Mouse (Mus musculus) C2C12 (cell line): ENCODE measurements around the gene Hoxb13. TPM values are rescaled to one million over a fixed set of nuclear protein-coding genes. Genes with fewer than 3 reads are reported as not detected.

Experiments
- H3K27me3 ChIP-seq: one replicate; pipeline ENCODE4 v1.6.1; 2011; ENCODE audit not compliant: control insufficient read depth, insufficient read depth, insufficient read length
- H3K36me3 ChIP-seq: one replicate; pipeline ENCODE4 v1.6.1; 2011; ENCODE audit not compliant: control insufficient read depth, insufficient read depth
- H3K4me3 ChIP-seq: one replicate; pipeline ENCODE4 v1.5.1; 2011; ENCODE audit warnings: mild to moderate bottlenecking, control low read depth; ENCODE audit not compliant: poor library complexity, insufficient read depth, severe bottlenecking
- H3K79me2 ChIP-seq: one replicate; pipeline ENCODE4 v1.6.1; 2011; ENCODE audit not compliant: control insufficient read depth, insufficient read depth
- H3K79me3 ChIP-seq: one replicate; pipeline ENCODE4 v1.6.1; 2011; ENCODE audit warnings: low read depth, control low read depth
- H3ac ChIP-seq: one replicate; pipeline ENCODE3; 2011; ENCODE audit warnings: low read depth; ENCODE audit not compliant: control insufficient read depth, insufficient read length
- CEBPB ChIP-seq: IDR thresholded peaks from one replicate; pipeline ENCODE4 v1.6.1; 2011; ENCODE audit warnings: low read depth, mild to moderate bottlenecking, control low read depth, moderate library complexity
- CTCF ChIP-seq: IDR thresholded peaks from one replicate; pipeline ENCODE4 v1.5.1; 2011; ENCODE audit not compliant: control insufficient read depth, insufficient read depth, insufficient read length
- FOSL1 ChIP-seq: IDR thresholded peaks from one replicate; pipeline ENCODE4 v1.8.0; 2011; ENCODE audit warnings: mild to moderate bottlenecking, low read length; ENCODE audit not compliant: poor library complexity, insufficient read depth, severe bottlenecking
- MAX ChIP-seq: IDR thresholded peaks from one replicate; pipeline ENCODE4 v1.6.1; 2011; ENCODE audit warnings: mild to moderate bottlenecking, control low read depth
- MYOD1 ChIP-seq: IDR thresholded peaks from one replicate; pipeline ENCODE4 v1.6.1; 2011; ENCODE audit warnings: low read depth; ENCODE audit not compliant: control insufficient read depth, insufficient read length
- MYOG ChIP-seq: IDR thresholded peaks from one replicate; pipeline ENCODE4 v1.6.1; 2011; ENCODE audit not compliant: control insufficient read depth, insufficient read length; ENCODE audit errors: extremely low read depth
- USF1 ChIP-seq: IDR thresholded peaks from one replicate; pipeline ENCODE4 v1.6.1; 2011; ENCODE audit warnings: low read depth, mild to moderate bottlenecking, control low read depth, moderate library complexity
- polyA plus RNA-seq: library from polyadenylated mRNA; unstranded; fragments of >200 nt; fragmentation: generic; extraction: Trizol; gene quantifications from one replicate; pipeline ENCODE4 v1.2.1, GENCODE M21; 2012; ENCODE audit warnings: missing spikeins

Hoxb13 gene
- polyA plus RNA-seq, 1 experiment: 0.09 TPM

- H3K79me2 ChIP-seq: no peaks in the 10 kb centered on the region
- TF ChIP-seq MYOG (no peak), CTCF (no peak), USF1 (no peak), CEBPB (no peak), FOSL1 (no peak), MYOD1 (no peak), MAX (no peak)
- no peak overlapping the region for H3K4me3 ChIP-seq
- no peak overlapping the region for H3ac ChIP-seq
- H3K36me3 ChIP-seq: no peaks in the 10 kb centered on the region
- H3K79me3 ChIP-seq: no peaks in the 10 kb centered on the region
- peaks cover 24% of the 10 kb centered on the region for H3K27me3 ChIP-seq
These were observed 29.7 kb downstream of the Hoxb13 start for GRCm38 (mm10) chr11:96223813-96224212.

GRCm38 (mm10) chr11:96227676-96228075, 33.6 kb downstream of the Hoxb13 start:
- TF ChIP-seq MAX: no peak
- no peak for TF ChIP-seq CTCF
- no peak for TF ChIP-seq USF1
- TF ChIP-seq MYOD1: no peak
- no peak for TF ChIP-seq MYOG
- TF ChIP-seq FOSL1: no peak
- no peak for TF ChIP-seq CEBPB
- Histone ChIP-seq H3ac (no peak overlapping the region), H3K27me3 (peaks cover 37% of the 10 kb centered on the region), H3K79me2 (no peaks in the 10 kb centered on the region), H3K79me3 (no peaks in the 10 kb centered on the region), H3K4me3 (no peak overlapping the region), H3K36me3 (no peaks in the 10 kb centered on the region)

GRCm38 (mm10) chr11:96234906-96235305, 40.8 kb downstream of the Hoxb13 start:
- Histone ChIP-seq H3K79me2 (no peaks in the 10 kb centered on the region), H3K36me3 (no peaks in the 10 kb centered on the region), H3ac (no peak overlapping the region), H3K79me3 (no peaks in the 10 kb centered on the region), H3K27me3 (peaks cover 27% of the 10 kb centered on the region), H3K4me3 (no peak overlapping the region)
- TF ChIP-seq MYOG: no peak
- TF ChIP-seq CTCF: peak; percentile 84
- no peak for TF ChIP-seq MYOD1
- TF ChIP-seq USF1: no peak

- no peaks in the 10 kb centered on the region for H3K79me2 ChIP-seq
- TF ChIP-seq CTCF: peak; percentile 54
- no peak for TF ChIP-seq USF1
- no peaks in the 10 kb centered on the region for H3K36me3 ChIP-seq
- no peaks in the 10 kb centered on the region for H3K79me3 ChIP-seq
- no peak overlapping the region for H3ac ChIP-seq
- H3K4me3 ChIP-seq: no peak overlapping the region
- peaks cover 16% of the 10 kb centered on the region for H3K27me3 ChIP-seq
These were observed 46.1 kb downstream of the Hoxb13 start for GRCm38 (mm10) chr11:96240211-96240610.

Other genes with a start within 250 kb of the Hoxb13 start
- 0.74 TPM for gene Igf2bp1, start 188.4 kb upstream of the Hoxb13 start, polyA plus RNA-seq
- not detected for gene Gip, start 169.8 kb upstream of the Hoxb13 start, polyA plus RNA-seq
- gene Snf8, start 159.4 kb upstream of the Hoxb13 start, polyA plus RNA-seq: 106 TPM
- gene Ube2z, start 128.9 kb upstream of the Hoxb13 start, polyA plus RNA-seq: 73.0 TPM
- 857 TPM for gene Atp5g1, start 118.6 kb upstream of the Hoxb13 start, polyA plus RNA-seq
- gene Calcoco2, start 82.4 kb upstream of the Hoxb13 start, polyA plus RNA-seq: 0.02 TPM
- 0.01 TPM for gene Ttll6, start 60.5 kb upstream of the Hoxb13 start, polyA plus RNA-seq
- gene Hoxb9, start 77.1 kb downstream of the Hoxb13 start, polyA plus RNA-seq: not detected
- gene Hoxb8, start 87.6 kb downstream of the Hoxb13 start, polyA plus RNA-seq: 0.02 TPM
- 0.04 TPM for gene Hoxb7, start 92.3 kb downstream of the Hoxb13 start, polyA plus RNA-seq
- 0.05 TPM for gene Hoxb6, start 98.2 kb downstream of the Hoxb13 start, polyA plus RNA-seq
- not detected for gene Hoxb5, start 109.0 kb downstream of the Hoxb13 start, polyA plus RNA-seq
- gene Hoxb4, start 124.0 kb downstream of the Hoxb13 start, polyA plus RNA-seq: 0.02 TPM
- not detected for gene Hoxb3, start 129.0 kb downstream of the Hoxb13 start, polyA plus RNA-seq
- gene Hoxb2, start 156.2 kb downstream of the Hoxb13 start, polyA plus RNA-seq: not detected
- not detected for gene Hoxb1, start 171.4 kb downstream of the Hoxb13 start, polyA plus RNA-seq